Mouse (Mus musculus) stomach, postnatal 0 days (tissue): ENCODE results near the gene Sf3b2. TPM values are rescaled to one million over a fixed set of nuclear protein-coding genes. Genes with fewer than 3 reads are reported as not detected.

Source experiments
- ATAC-seq: fragments of 200-750 bp; cut with Nextera tagmentation; 2 replicates; pipeline ENCODE4 v1.8.0; 2017; ENCODE audit not compliant: low FRiP score, low TSS enrichment
- DNase-seq: peaks from one replicate; pipeline ENCODE4 v3.0.0-alpha.2; 2016; ENCODE audit warnings: low spot score
- H3K27ac ChIP-seq: fragments of 300-500 bp; sonication (generic); replicated peaks from 2 replicates; pipeline ENCODE4 v1.5.1; 2014; ENCODE audit warnings: mild to moderate bottlenecking, control low read depth
- H3K27me3 ChIP-seq: fragments of 300-500 bp; sonication (generic); 2 replicates; pipeline ENCODE4 v1.6.1; 2014; ENCODE audit warnings: low read length; ENCODE audit not compliant: control insufficient read depth, insufficient read depth
- H3K36me3 ChIP-seq: fragments of 300-500 bp; sonication (generic); 2 replicates; pipeline ENCODE4 v1.6.1; 2014; ENCODE audit warnings: low read length, mixed read lengths; ENCODE audit not compliant: control insufficient read depth, insufficient read depth
- H3K4me1 ChIP-seq: fragments of 300-500 bp; sonication (generic); replicated peaks from 2 replicates; pipeline ENCODE4 v1.6.1; 2014; ENCODE audit warnings: antibody characterized with exemption; ENCODE audit not compliant: control insufficient read depth, insufficient read depth
- H3K4me2 ChIP-seq: fragments of 300-500 bp; sonication (generic); replicated peaks from 2 replicates; pipeline ENCODE4 v1.6.1; 2014; ENCODE audit warnings: low read depth, mild to moderate bottlenecking, control low read depth, moderate library complexity
- H3K4me3 ChIP-seq: fragments of 300-500 bp; sonication (generic); 2 replicates; pipeline ENCODE4 v1.5.1; 2014; ENCODE audit warnings: low read depth, low read length, control low read depth
- H3K9ac ChIP-seq: fragments of 300-500 bp; sonication (generic); 2 replicates; pipeline ENCODE4 v1.6.1; 2014; ENCODE audit warnings: mild to moderate bottlenecking, low read length, control low read depth, mixed read lengths
- H3K9me3 ChIP-seq: fragments of 300-500 bp; sonication (generic); 2 replicates; pipeline ENCODE4 v1.6.1; 2016; ENCODE audit warnings: low read length; ENCODE audit not compliant: control insufficient read depth
- CTCF ChIP-seq: IDR thresholded peaks from 2 replicates; pipeline ENCODE4 v1.5.1; 2016; ENCODE audit warnings: antibody characterized with exemption, low read depth, mild to moderate bottlenecking, moderate library complexity
- EP300 ChIP-seq: optimal IDR thresholded peaks from 2 replicates; pipeline ENCODE3; 2016; ENCODE audit warnings: antibody characterized with exemption
- WGBS: fragments of 180-500 bp; shearing (Covaris S2); extraction: QIAGEN DNeasy Blood & Tissue Kit; methylation state at CpG from one replicate; pipeline ENCODE4 v1.1.7; 2014; 5-methylcytosine and 5-hydroxymethylcytosine counted together
- polyA plus RNA-seq: library from polyadenylated mRNA; unstranded; fragments of >200 nt; fragmentation: Nextera tagmentation; extraction: Ambion mirVana; gene quantifications from 2 replicates; pipeline ENCODE4 v1.2.1, GENCODE M21; 2015

The Sf3b2 gene
- polyA plus RNA-seq, 1 experiment from 2014 or later = 148 TPM

- ATAC-seq (no peak), DNase-seq (peak; percentile 40)
- no peaks in the 10 kb centered on the region for H3K36me3 ChIP-seq
- no peak overlapping the region for H3K27ac ChIP-seq
- H3K4me3 ChIP-seq = no peak overlapping the region
- no peak for TF ChIP-seq CTCF
- no peak for TF ChIP-seq EP300
- H3K4me1 ChIP-seq = no peaks in the 10 kb centered on the region
- no peak overlapping the region for H3K4me2 ChIP-seq
- no peaks in the 10 kb centered on the region for H3K9me3 ChIP-seq
- no peaks in the 10 kb centered on the region for H3K27me3 ChIP-seq
- WGBS = 50% methylated on average over 17 of the region's 17 CpGs
- H3K9ac ChIP-seq = no peak overlapping the region
Measured at GRCm38 (mm10) chr19:5323801-5324200, 28.5 kb upstream of the Sf3b2 start.

GRCm38 (mm10) chr19:5313189-5313588, 17.9 kb upstream of the Sf3b2 start:
- Histone ChIP-seq H3K4me1 (no peaks in the 10 kb centered on the region), H3K4me3 (no peak overlapping the region), H3K9me3 (no peaks in the 10 kb centered on the region), H3K36me3 (no peaks in the 10 kb centered on the region), H3K27me3 (no peaks in the 10 kb centered on the region), H3K27ac (no peak overlapping the region), H3K9ac (no peak overlapping the region), H3K4me2 (no peak overlapping the region)
- WGBS = 84% methylated on average over 8 of the region's 8 CpGs
- TF ChIP-seq CTCF (no peak), EP300 (no peak)
- ATAC-seq (no peak), DNase-seq (no peak)

GRCm38 (mm10) chr19:5309025-5309424, 13.8 kb upstream of the Sf3b2 start:
- ATAC-seq = no peak

GRCm38 (mm10) chr19:5306968-5307734, 11.9 kb upstream of the Sf3b2 start:
- WGBS = 48% methylated on average over 91 of the region's 98 CpGs

More at GRCm38 (mm10) chr19:5309025-5309424, 13.8 kb upstream of the Sf3b2 start:
- Histone ChIP-seq H3K27me3 (no peaks in the 10 kb centered on the region), H3K36me3 (no peaks in the 10 kb centered on the region), H3K9me3 (no peaks in the 10 kb centered on the region), H3K9ac (no peak overlapping the region), H3K27ac (no peak overlapping the region), H3K4me1 (no peaks in the 10 kb centered on the region), H3K4me2 (no peak overlapping the region), H3K4me3 (no peak overlapping the region)
- 83% methylated on average over 7 of the region's 7 CpGs for WGBS
- DNase-seq = no peak
- TF ChIP-seq EP300 = no peak
- no peak for TF ChIP-seq CTCF

GRCm38 (mm10) chr19:5306279-5306678, 11.0 kb upstream of the Sf3b2 start:
- DNase-seq (no peak), ATAC-seq (0 out of 2 replicates have a peak, but pooled peaks have one; percentile 3)
- whole genome bisulfite sequencing = 85% methylated on average over 6 of the region's 6 CpGs
- no peak overlapping the region for H3K4me2 ChIP-seq
- no peak for TF ChIP-seq EP300
- TF ChIP-seq CTCF = peak; percentile 60
- H3K4me3 ChIP-seq = no peak overlapping the region
- no peak overlapping the region for H3K27ac ChIP-seq
- no peaks in the 10 kb centered on the region for H3K9me3 ChIP-seq
- H3K27me3 ChIP-seq = no peaks in the 10 kb centered on the region
- H3K36me3 ChIP-seq = no peaks in the 10 kb centered on the region
- no peaks in the 10 kb centered on the region for H3K4me1 ChIP-seq
- H3K9ac ChIP-seq = no peak overlapping the region

More at GRCm38 (mm10) chr19:5306968-5307734, 11.9 kb upstream of the Sf3b2 start:
- peak; percentile 33; the same call in 1 of the 2 replicates for ATAC-seq
- DNase-seq = peak; percentile 31
- TF ChIP-seq CTCF = no peak
- no peak for TF ChIP-seq EP300
- Histone ChIP-seq H3K36me3 (no peaks in the 10 kb centered on the region), H3K27ac (no peak overlapping the region), H3K4me2 (peak overlapping the region; percentile 47), H3K4me3 (peak overlapping the region; percentile 26), H3K9me3 (no peaks in the 10 kb centered on the region), H3K9ac (no peak overlapping the region), H3K27me3 (no peaks in the 10 kb centered on the region), H3K4me1 (no peaks in the 10 kb centered on the region)

GRCm38 (mm10) chr19:5302455-5302854, 7.2 kb upstream of the Sf3b2 start:
- no peak overlapping the region for H3K9ac ChIP-seq
- H3K27ac ChIP-seq = no peak overlapping the region
- 19% methylated on average over 4 of the region's 4 CpGs for WGBS
- H3K27me3 ChIP-seq = no peaks in the 10 kb centered on the region
- TF ChIP-seq CTCF = peak; percentile 78
- no peak for TF ChIP-seq EP300
- H3K4me3 ChIP-seq = no peak overlapping the region
- DNase-seq = peak; percentile 71
- no peak overlapping the region for H3K4me2 ChIP-seq
- H3K9me3 ChIP-seq = no peaks in the 10 kb centered on the region
- no peaks in the 10 kb centered on the region for H3K36me3 ChIP-seq
- peak; percentile 49; the same call in 1 of the 2 replicates for ATAC-seq
- H3K4me1 ChIP-seq = no peaks in the 10 kb centered on the region
